8 mouse cellular contexts compared by ENCODE assay signal in the genomic region with DNA sequence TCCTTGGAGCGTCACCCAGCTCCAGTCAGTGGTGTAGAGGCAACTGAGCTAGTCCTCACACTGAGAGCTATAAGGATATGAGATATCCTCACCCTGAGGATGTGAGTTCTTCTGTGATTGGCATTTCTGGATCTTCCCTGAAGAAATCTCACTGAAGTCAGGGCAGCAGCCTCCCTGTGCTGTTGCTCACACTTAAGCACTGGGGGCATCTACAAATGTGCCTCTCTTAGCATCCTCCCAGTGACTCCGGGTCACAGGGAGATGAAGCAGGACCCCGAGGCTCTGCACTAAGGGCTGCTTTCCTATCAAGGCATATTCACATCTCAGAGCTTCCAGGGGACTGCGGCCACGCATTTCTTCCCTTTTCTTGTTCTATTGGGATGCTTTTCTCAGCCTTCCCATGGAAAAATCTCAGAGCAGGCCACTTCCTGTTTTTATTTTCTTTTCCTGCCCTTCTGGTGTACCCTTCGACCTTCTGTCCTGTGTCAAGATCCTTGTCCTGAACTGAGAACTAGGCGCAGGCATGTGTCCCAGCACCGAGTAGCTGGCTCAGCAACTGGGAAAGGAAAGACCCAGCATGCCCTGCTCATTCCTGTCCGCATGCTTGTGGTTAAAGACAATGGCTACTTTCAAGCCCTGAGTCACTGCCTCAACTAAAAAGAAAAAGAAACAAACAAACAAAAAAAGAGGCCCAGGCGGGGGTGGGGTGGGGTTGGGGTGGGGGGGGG.
A peak's percentile ranks its signal among the peaks of the same experiment; 100 is the strongest.
DNase-seq lines count a peak whose midpoint lies in the region; ATAC-seq lines count a peak whose summit lies in the region.

No protein-coding gene starts in this region.

- 35% methylated on average over 10 of the region's 10 CpGs for WGBS in hindbrain, embryonic 10.5 days
- WGBS in hindbrain, embryonic 11.5 days: 43% methylated on average over 10 of the region's 10 CpGs
- WGBS in embryonic facial prominence, embryonic 10.5 days: 29% methylated on average over 10 of the region's 10 CpGs
- 45% methylated on average over 10 of the region's 10 CpGs for WGBS in hindbrain, embryonic 14.5 days
- WGBS in liver, embryonic 11.5 days: 52% methylated on average over 10 of the region's 10 CpGs

- ATAC-seq in hindbrain, embryonic 11.5 days (ENCODE audit: low FRiP score): no peak
- ATAC-seq in hindbrain, embryonic 14.5 days (ENCODE audit: low FRiP score): no peak
- no peak for ATAC-seq in liver, embryonic 11.5 days (replicated peaks; ENCODE audit: low FRiP score)

- no peak overlapping the region for H3K4me2 ChIP-seq in hindbrain, embryonic 11.5 days (replicated peaks; ENCODE audit: low read depth, low read length)
- no peak overlapping the region for H3K4me2 ChIP-seq in hindbrain, embryonic 14.5 days (replicated peaks)
- H3K4me2 ChIP-seq in liver, embryonic 11.5 days: no peak overlapping the region

- no peaks in the 10 kb centered on the region for H3K27me3 ChIP-seq in hindbrain, embryonic 10.5 days (ENCODE audit: insufficient read depth, poor library complexity, severe bottlenecking)
- H3K27me3 ChIP-seq in hindbrain, embryonic 11.5 days (ENCODE audit: control insufficient read depth, insufficient read depth, low read length): no peaks in the 10 kb centered on the region
- H3K27me3 ChIP-seq in embryonic facial prominence, embryonic 10.5 days (replicated peaks; ENCODE audit: low read depth, poor library complexity, severe bottlenecking): no peaks in the 10 kb centered on the region
- H3K27me3 ChIP-seq in hindbrain, embryonic 14.5 days (ENCODE audit: control insufficient read depth, insufficient read depth, low read length): no peaks in the 10 kb centered on the region
- H3K27me3 ChIP-seq in liver, embryonic 11.5 days (replicated peaks; ENCODE audit: control insufficient read depth, insufficient read depth, low read length): no peaks in the 10 kb centered on the region

- DNase-seq in hindbrain, embryonic 10.5 days (ENCODE audit: low spot score): peak; percentile 36
- DNase-seq in hindbrain, embryonic 11.5 days (ENCODE audit: low spot score): no peak
- no peak for DNase-seq in embryonic facial prominence, embryonic 10.5 days (ENCODE audit: low spot score)
- DNase-seq in hindbrain, embryonic 14.5 days (ENCODE audit: low spot score): no peak
- DNase-seq in liver, embryonic 11.5 days (ENCODE audit: low spot score): no peak
- no peak for DNase-seq in thymus, postnatal 14 days
- DNase-seq in left cerebral cortex, postnatal 4 days: no peak
- DNase-seq in cerebellum, postnatal 4 days (ENCODE audit: low spot score in 2 of 2): no peak

- no peaks in the 10 kb centered on the region for H3K9me3 ChIP-seq in hindbrain, embryonic 10.5 days
- no peaks in the 10 kb centered on the region for H3K9me3 ChIP-seq in hindbrain, embryonic 11.5 days (ENCODE audit: control insufficient read depth, low read length)
- no peaks in the 10 kb centered on the region for H3K9me3 ChIP-seq in embryonic facial prominence, embryonic 10.5 days
- no peaks in the 10 kb centered on the region for H3K9me3 ChIP-seq in hindbrain, embryonic 14.5 days (ENCODE audit: control insufficient read depth, low read length)
- no peaks in the 10 kb centered on the region for H3K9me3 ChIP-seq in liver, embryonic 11.5 days (ENCODE audit: control insufficient read depth, low read length)

- H3K4me3 ChIP-seq in hindbrain, embryonic 10.5 days: no peak overlapping the region
- no peak overlapping the region for H3K4me3 ChIP-seq in hindbrain, embryonic 11.5 days (ENCODE audit: low read depth, low read length)
- no peak overlapping the region for H3K4me3 ChIP-seq in embryonic facial prominence, embryonic 10.5 days
- H3K4me3 ChIP-seq in hindbrain, embryonic 14.5 days (replicated peaks; ENCODE audit: low read length): no peak overlapping the region
- H3K4me3 ChIP-seq in liver, embryonic 11.5 days (ENCODE audit: low read depth, low read length): no peak overlapping the region

- peaks cover 42% of the 10 kb centered on the region for H3K4me1 ChIP-seq in hindbrain, embryonic 10.5 days (replicated peaks)
- H3K4me1 ChIP-seq in hindbrain, embryonic 11.5 days (replicated peaks; ENCODE audit: control insufficient read depth, insufficient read depth, low read length): 0 out of 2 replicates have a peak, but pooled peaks cover 3% of the 10 kb centered on the region
- H3K4me1 ChIP-seq in embryonic facial prominence, embryonic 10.5 days: peaks cover 48% of the 10 kb centered on the region
- no peaks in the 10 kb centered on the region for H3K4me1 ChIP-seq in hindbrain, embryonic 14.5 days (replicated peaks; ENCODE audit: control insufficient read depth, insufficient read depth, low read length)
- peaks cover 42% of the 10 kb centered on the region for H3K4me1 ChIP-seq in liver, embryonic 11.5 days (replicated peaks; ENCODE audit: control insufficient read depth, insufficient read depth, low read length)

- H3K36me3 ChIP-seq in hindbrain, embryonic 10.5 days: no peaks in the 10 kb centered on the region
- no peaks in the 10 kb centered on the region for H3K36me3 ChIP-seq in hindbrain, embryonic 11.5 days (ENCODE audit: control insufficient read depth, insufficient read depth, low read length)
- H3K36me3 ChIP-seq in embryonic facial prominence, embryonic 10.5 days (replicated peaks): no peaks in the 10 kb centered on the region
- no peaks in the 10 kb centered on the region for H3K36me3 ChIP-seq in hindbrain, embryonic 14.5 days (replicated peaks; ENCODE audit: control insufficient read depth, insufficient read depth)
- H3K36me3 ChIP-seq in liver, embryonic 11.5 days (ENCODE audit: control insufficient read depth, insufficient read depth, low read length): no peaks in the 10 kb centered on the region

- H3K27ac ChIP-seq in hindbrain, embryonic 10.5 days: peak overlapping the region; percentile 72
- H3K27ac ChIP-seq in hindbrain, embryonic 11.5 days (ENCODE audit: low read depth, low read length): no peak overlapping the region
- H3K27ac ChIP-seq in embryonic facial prominence, embryonic 10.5 days (replicated peaks): peak overlapping the region; percentile 71
- peak overlapping the region; percentile 12; the same call in 1 of the 2 replicates for H3K27ac ChIP-seq in hindbrain, embryonic 14.5 days
- peak overlapping the region; percentile 44; the same call in 1 of the 2 replicates for H3K27ac ChIP-seq in liver, embryonic 11.5 days (ENCODE audit: low read depth, low read length)

- intact Hi-C loops in left cerebral cortex, postnatal 4 days (cut with DNase I): no loop called here

- H3K9ac ChIP-seq in hindbrain, embryonic 11.5 days (ENCODE audit: low read depth, low read length): no peak overlapping the region
- no peak overlapping the region for H3K9ac ChIP-seq in hindbrain, embryonic 14.5 days
- H3K9ac ChIP-seq in liver, embryonic 11.5 days (ENCODE audit: low read depth, low read length): no peak overlapping the region
